In genomic region chr12:5316029-5316567, GRCm38 (mm10) we compare ENCODE assay signal across 24 mouse cellular contexts. TPM values are rescaled to one million over a fixed set of nuclear protein-coding genes. Genes with fewer than 3 reads are reported as not detected.
DNase-seq lines count a peak whose midpoint lies in the region; ATAC-seq and TF ChIP-seq lines count a peak whose summit lies in the region.
"Had no signal": no experiment of that assay in that cellular context is flagged by ENCODE, and none has a peak within 500 bp of the region (broad histone marks: within the 10 kb centered on the region; RNA-seq: fewer than 3 reads in every experiment).

No protein-coding gene starts in this region.

- peak overlapping the region; percentile 77 for H3K27ac ChIP-seq in intestine, embryonic 14.5 days (ENCODE audit: low read depth)
- H3K27ac ChIP-seq in intestine, postnatal 0 days (ENCODE audit: low read depth, low read length) = no peak overlapping the region
- no peak overlapping the region for H3K27ac ChIP-seq in lung, embryonic 15.5 days
- 0 out of 2 replicates have a peak overlapping the region, but pooled peaks have one; percentile 23 for H3K27ac ChIP-seq in limb, embryonic 13.5 days
- peak overlapping the region; percentile 82 for H3K27ac ChIP-seq in stomach, embryonic 16.5 days (ENCODE audit: low read length)
- no peak overlapping the region for H3K27ac ChIP-seq in kidney, adult 2 months (ENCODE audit: insufficient read depth, low read depth, low read length)
- H3K27ac ChIP-seq: embryonic facial prominence, embryonic 12.5 days; embryonic facial prominence, embryonic 15.5 days; heart, adult 2 months; heart, embryonic 10.5 days; heart, embryonic 13.5 days; hindbrain, embryonic 14.5 days had no signal

- no peak for TF ChIP-seq CTCF in intestine, postnatal 0 days (IDR thresholded peaks at IDR 0.05; ENCODE audit: low read depth)
- TF ChIP-seq CTCF in kidney, adult 2 months (conservative IDR thresholded peaks at IDR 0.05; ENCODE audit: insufficient read depth, insufficient read length, low read depth, low read length) = no peak

- peak; percentile 72 for ATAC-seq in intestine, embryonic 14.5 days (replicated peaks; ENCODE audit: low FRiP score, low TSS enrichment, low read depth)
- no peak for ATAC-seq in intestine, postnatal 0 days
- peak; percentile 36; the same call in 1 of the 2 replicates for ATAC-seq in lung, embryonic 15.5 days (ENCODE audit: borderline replicate concordance, extremely low read depth, low FRiP score, low TSS enrichment)
- no peak for ATAC-seq in limb, embryonic 13.5 days (ENCODE audit: low FRiP score, low read depth)
- ATAC-seq in stomach, embryonic 16.5 days (ENCODE audit: insufficient read depth, low FRiP score) = peak; percentile 75
- ATAC-seq: forebrain, embryonic 16.5 days had no signal

- H3K9me3 ChIP-seq in intestine, embryonic 14.5 days (ENCODE audit: control insufficient read depth, low read length) = no peaks in the 10 kb centered on the region
- H3K9me3 ChIP-seq in intestine, postnatal 0 days (ENCODE audit: control insufficient read depth) = no peaks in the 10 kb centered on the region
- no peaks in the 10 kb centered on the region for H3K9me3 ChIP-seq in lung, embryonic 15.5 days
- no peaks in the 10 kb centered on the region for H3K9me3 ChIP-seq in limb, embryonic 13.5 days
- H3K9me3 ChIP-seq in stomach, embryonic 16.5 days (replicated peaks; ENCODE audit: control insufficient read depth, low read length) = no peaks in the 10 kb centered on the region
- H3K9me3 ChIP-seq: embryonic facial prominence, embryonic 12.5 days; embryonic facial prominence, embryonic 15.5 days; heart, embryonic 10.5 days; heart, embryonic 13.5 days had no signal

- no peak overlapping the region for H3K4me3 ChIP-seq in intestine, embryonic 14.5 days (ENCODE audit: low read depth, low read length)
- H3K4me3 ChIP-seq in intestine, postnatal 0 days (ENCODE audit: low read depth, low read length) = no peak overlapping the region
- no peak overlapping the region for H3K4me3 ChIP-seq in lung, embryonic 15.5 days
- H3K4me3 ChIP-seq in limb, embryonic 13.5 days = no peak overlapping the region
- no peak overlapping the region for H3K4me3 ChIP-seq in stomach, embryonic 16.5 days (replicated peaks; ENCODE audit: low read length)
- no peak overlapping the region for H3K4me3 ChIP-seq in kidney, adult 2 months (ENCODE audit: insufficient read depth, low read depth, low read length)
- H3K4me3 ChIP-seq: embryonic facial prominence, embryonic 12.5 days; embryonic facial prominence, embryonic 15.5 days; heart, adult 2 months; heart, embryonic 10.5 days; heart, embryonic 13.5 days had no signal

- DNase-seq in intestine, embryonic 14.5 days (ENCODE audit: low spot score) = no peak
- DNase-seq in lung, postnatal 14 days = no peak
- no peak for DNase-seq in embryo, embryonic 11 days
- DNase-seq in kidney, adult 2 months = no peak
- DNase-seq: adrenal gland, postnatal 10 days; adrenal gland, postnatal 36 days; cerebellum, adult 18-20 months; cerebellum, adult 9-10 months; cerebellum, postnatal 14 days; gastrocnemius, postnatal 10 days; gastrocnemius, postnatal 36 days; heart, adult 2 months; heart, postnatal 14 days; heart, postnatal 4 days had no signal

- H3K4me2 ChIP-seq in intestine, embryonic 14.5 days (ENCODE audit: low read length) = no peak overlapping the region
- H3K4me2 ChIP-seq in intestine, postnatal 0 days (replicated peaks; ENCODE audit: low read depth) = no peak overlapping the region
- H3K4me2 ChIP-seq in lung, embryonic 15.5 days = no peak overlapping the region
- H3K4me2 ChIP-seq in limb, embryonic 13.5 days (replicated peaks) = no peak overlapping the region
- H3K4me2 ChIP-seq in stomach, embryonic 16.5 days (ENCODE audit: low read depth, low read length) = no peak overlapping the region
- H3K4me2 ChIP-seq: embryonic facial prominence, embryonic 12.5 days; embryonic facial prominence, embryonic 15.5 days; heart, embryonic 13.5 days; hindbrain, embryonic 14.5 days had no signal

- H3K9ac ChIP-seq in intestine, embryonic 14.5 days (ENCODE audit: low read length) = no peak overlapping the region
- H3K9ac ChIP-seq in intestine, postnatal 0 days (ENCODE audit: low read depth, low read length) = no peak overlapping the region
- H3K9ac ChIP-seq in lung, embryonic 15.5 days = no peak overlapping the region
- H3K9ac ChIP-seq in limb, embryonic 13.5 days = no peak overlapping the region
- no peak overlapping the region; the same call in 1 of the 2 replicates for H3K9ac ChIP-seq in stomach, embryonic 16.5 days (ENCODE audit: low read length)
- H3K9ac ChIP-seq: embryonic facial prominence, embryonic 12.5 days; embryonic facial prominence, embryonic 15.5 days; heart, embryonic 13.5 days; hindbrain, embryonic 14.5 days had no signal

- H3K4me1 ChIP-seq in intestine, embryonic 14.5 days (replicated peaks; ENCODE audit: control insufficient read depth, insufficient read depth, low read length) = peaks cover 27% of the 10 kb centered on the region
- no peaks in the 10 kb centered on the region for H3K4me1 ChIP-seq in intestine, postnatal 0 days (replicated peaks; ENCODE audit: control insufficient read depth, insufficient read depth, low read length)
- H3K4me1 ChIP-seq in lung, embryonic 15.5 days = 0 out of 2 replicates have a peak, but pooled peaks cover 2% of the 10 kb centered on the region
- H3K4me1 ChIP-seq in limb, embryonic 13.5 days = peaks cover 31% of the 10 kb centered on the region
- peaks cover 7% of the 10 kb centered on the region for H3K4me1 ChIP-seq in stomach, embryonic 16.5 days (ENCODE audit: control insufficient read depth, insufficient read depth, low read length)
- H3K4me1 ChIP-seq in kidney, adult 2 months (ENCODE audit: control insufficient read depth, insufficient read depth, low read length) = no peaks in the 10 kb centered on the region

- no peaks in the 10 kb centered on the region for H3K36me3 ChIP-seq in intestine, embryonic 14.5 days (ENCODE audit: control insufficient read depth, insufficient read depth, low read length)
- no peaks in the 10 kb centered on the region for H3K36me3 ChIP-seq in intestine, postnatal 0 days (ENCODE audit: control insufficient read depth, insufficient read depth)
- H3K36me3 ChIP-seq in lung, embryonic 15.5 days = no peaks in the 10 kb centered on the region
- H3K36me3 ChIP-seq in limb, embryonic 13.5 days = peaks cover 14% of the 10 kb centered on the region
- H3K36me3 ChIP-seq in stomach, embryonic 16.5 days (ENCODE audit: control insufficient read depth, insufficient read depth, low read length) = no peaks in the 10 kb centered on the region
- H3K36me3 ChIP-seq in kidney, adult 2 months (ENCODE audit: control insufficient read depth, insufficient read depth, low read length) = no peaks in the 10 kb centered on the region
- H3K36me3 ChIP-seq: embryonic facial prominence, embryonic 12.5 days; embryonic facial prominence, embryonic 15.5 days; heart, embryonic 10.5 days; heart, embryonic 13.5 days had no signal

- no peak for TF ChIP-seq POLR2A in kidney, adult 2 months (IDR thresholded peaks at IDR 0.05; ENCODE audit: low read depth, low read length)

- WGBS in intestine, embryonic 14.5 days = 36% methylated on average over 9 of the region's 9 CpGs
- 68% methylated on average over 9 of the region's 9 CpGs for whole genome bisulfite sequencing in intestine, postnatal 0 days
- 50% methylated on average over 9 of the region's 9 CpGs for WGBS in lung, embryonic 15.5 days
- 66% methylated on average over 9 of the region's 9 CpGs for WGBS in limb, embryonic 13.5 days
- WGBS in stomach, embryonic 16.5 days = 50% methylated on average over 9 of the region's 9 CpGs
- 80% methylated on average over 9 of the region's 9 CpGs for WGBS in kidney, adult 2 months

- no peaks in the 10 kb centered on the region for H3K27me3 ChIP-seq in intestine, embryonic 14.5 days (replicated peaks; ENCODE audit: control insufficient read depth, insufficient read depth, low read length)
- no peaks in the 10 kb centered on the region for H3K27me3 ChIP-seq in intestine, postnatal 0 days (replicated peaks; ENCODE audit: control insufficient read depth, insufficient read depth, low read length)
- H3K27me3 ChIP-seq in lung, embryonic 15.5 days = no peaks in the 10 kb centered on the region
- no peaks in the 10 kb centered on the region for H3K27me3 ChIP-seq in limb, embryonic 13.5 days
- no peaks in the 10 kb centered on the region for H3K27me3 ChIP-seq in stomach, embryonic 16.5 days (ENCODE audit: control insufficient read depth, insufficient read depth, low read length)
- H3K27me3 ChIP-seq in kidney, adult 2 months (replicated peaks; ENCODE audit: control insufficient read depth, insufficient read depth, low read length) = no peaks in the 10 kb centered on the region
- H3K27me3 ChIP-seq: embryonic facial prominence, embryonic 12.5 days; embryonic facial prominence, embryonic 15.5 days; heart, embryonic 13.5 days had no signal

RNA-seq across cellular contexts. Expression of gene Klhl29, which starts 59.4 kb away (rescaled TPM):
- 2.8 and 2.9 TPM in 2 replicates for polyA plus RNA-seq in intestine, embryonic 14.5 days (2014; fragmentation: Nextera tagmentation; extraction: Ambion mirVana)
- 0.34 and 0.51 TPM in 2 replicates for polyA plus RNA-seq in intestine, postnatal 0 days (2015; fragmentation: Nextera tagmentation; extraction: Ambion mirVana)
- 0.34 and 0.47 TPM in 2 replicates for polyA plus RNA-seq in lung, embryonic 15.5 days (2015; fragmentation: Nextera tagmentation; extraction: Ambion mirVana)
- polyA plus RNA-seq in limb, embryonic 13.5 days (2015; fragmentation: Nextera tagmentation; extraction: Ambion mirVana) = 2.2 and 2.3 TPM in 2 replicates
- polyA plus RNA-seq in stomach, embryonic 16.5 days (2015; fragmentation: Nextera tagmentation; extraction: Ambion mirVana) = 0.76 and 0.81 TPM in 2 replicates
- 2.4 and 3.1 TPM in 2 replicates for polyA plus RNA-seq in kidney, adult 2 months (2012; rRNA removed)

Comparison
In these comparisons a context has a peak if more than half of its experiments do, and no peak if none do; other contexts are left out.
1. ATAC-seq: peak in intestine, embryonic 14.5 days (single experiment), lung, embryonic 15.5 days (single experiment) and stomach, embryonic 16.5 days (single experiment); none in intestine, postnatal 0 days (single experiment) and limb, embryonic 13.5 days (single experiment).
2. H3K27ac ChIP-seq: peak in intestine, embryonic 14.5 days (single experiment), limb, embryonic 13.5 days (single experiment) and stomach, embryonic 16.5 days (single experiment); none in intestine, postnatal 0 days (single experiment), lung, embryonic 15.5 days (single experiment) and kidney, adult 2 months (single experiment).